Mouse (Mus musculus) adrenal gland, adult 2 months (tissue): ENCODE measurements around the gene Calcoco1. TPM values are rescaled to one million over a fixed set of nuclear protein-coding genes. Genes with fewer than 3 reads are reported as not detected.
A peak's percentile ranks its signal among the peaks of the same experiment; 100 is the strongest.

Source experiments
- DNase-seq: peaks from one replicate; pipeline ENCODE4 v3.0.0; 2021
- polyA plus RNA-seq: library from polyadenylated mRNA; depleted of rRNA; stranded (reverse); fragments of >200 nt; gene quantifications from 2 replicates; pipeline ENCODE4 v1.2.3, GENCODE M21; 2012
- total RNA-seq, 2 experiments: library from RNA; stranded (reverse); gene quantifications; 2 replicates each; pipeline ENCODE4 v1.2.3; 2021

Calcoco1 gene
- total and polyA plus RNA-seq, 3 experiments = 89.3 to 136 (median 93.4) TPM

DNA sequence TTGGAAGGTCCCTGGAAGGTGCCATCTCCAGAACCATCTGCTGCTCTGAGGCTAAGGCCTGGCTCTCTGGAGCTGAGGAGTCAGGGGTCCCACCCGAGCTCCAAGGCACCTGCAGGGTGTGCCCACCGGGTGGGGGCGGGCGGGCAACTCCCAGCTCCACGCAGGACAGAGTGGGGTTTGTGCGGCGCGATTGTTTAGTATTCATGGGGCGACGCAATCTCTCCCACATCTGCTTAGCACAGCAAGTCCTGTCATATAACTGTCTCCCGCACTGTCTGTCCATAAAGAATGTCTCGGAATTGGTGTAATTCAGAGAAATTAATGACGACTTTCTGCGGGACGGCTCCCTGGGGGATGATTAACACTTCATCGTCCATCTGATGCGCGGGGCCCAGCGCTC is 15.1 kb upstream of the Calcoco1 start:
- no peak for DNase-seq

- peak; percentile 15 for DNase-seq
Observed at GRCm38 (mm10) chr15:102736127-102736944, 14.4 kb upstream of the Calcoco1 start.

- DNase-seq = no peak
Observed at GRCm38 (mm10) chr15:102735031-102735430, 13.1 kb upstream of the Calcoco1 start.

DNA sequence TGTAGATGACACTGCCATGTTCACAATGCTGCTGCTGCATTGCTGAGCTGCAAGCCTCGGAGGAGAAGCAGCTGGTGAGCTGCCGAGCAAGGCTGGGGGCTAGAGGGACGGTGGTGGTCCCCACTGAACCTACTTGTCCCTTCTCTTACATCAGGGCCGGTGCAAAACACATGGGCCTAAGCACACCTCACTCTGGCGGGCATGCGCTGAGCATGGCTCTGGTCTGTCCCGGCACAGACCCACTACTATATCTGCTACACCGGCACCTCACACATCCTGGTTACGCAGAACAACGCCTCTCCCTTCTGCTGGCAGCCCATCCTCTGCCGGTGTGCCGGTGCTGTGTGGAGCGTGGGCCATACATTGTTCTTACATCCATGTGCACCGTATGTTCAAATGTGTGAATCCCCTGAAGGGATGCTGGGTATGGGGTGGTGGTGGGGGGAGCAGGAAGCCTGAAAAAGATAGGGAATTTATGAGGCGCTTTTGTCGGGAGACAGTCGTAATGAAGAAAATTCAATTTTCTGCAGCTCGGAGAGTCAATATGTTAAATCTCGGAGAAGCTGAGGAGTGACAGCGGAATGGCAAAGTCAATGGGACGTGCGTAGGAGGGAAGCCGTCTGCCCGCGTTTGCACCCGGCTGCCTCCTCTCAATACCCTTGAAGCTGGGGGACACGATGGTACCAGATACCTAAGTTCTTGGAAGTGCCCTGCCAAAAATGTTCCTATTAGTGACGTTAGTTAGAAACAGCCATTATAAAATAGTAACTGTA is 12.0 kb upstream of the Calcoco1 start:
- no peak for DNase-seq

DNA sequence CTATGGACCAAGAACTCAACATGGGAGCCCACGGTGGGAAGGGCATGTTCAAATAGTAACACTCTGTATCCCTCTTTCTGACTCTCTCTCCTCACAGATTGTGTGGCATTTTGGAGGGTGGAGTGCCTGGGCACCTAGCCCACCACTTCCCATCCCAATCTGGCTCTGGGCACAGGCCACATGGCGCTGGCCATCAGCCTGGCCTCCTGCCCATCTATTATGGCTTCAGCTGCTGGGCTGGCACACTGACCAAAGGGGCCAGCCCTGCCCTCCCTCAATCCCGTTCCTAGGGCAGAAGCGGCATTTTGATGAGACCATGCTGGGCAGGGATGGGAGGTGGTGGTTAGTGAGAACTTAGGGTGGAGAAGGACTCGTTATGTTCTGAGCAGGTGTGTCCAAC is 11.3 kb upstream of the Calcoco1 start:
- DNase-seq = no peak

DNA sequence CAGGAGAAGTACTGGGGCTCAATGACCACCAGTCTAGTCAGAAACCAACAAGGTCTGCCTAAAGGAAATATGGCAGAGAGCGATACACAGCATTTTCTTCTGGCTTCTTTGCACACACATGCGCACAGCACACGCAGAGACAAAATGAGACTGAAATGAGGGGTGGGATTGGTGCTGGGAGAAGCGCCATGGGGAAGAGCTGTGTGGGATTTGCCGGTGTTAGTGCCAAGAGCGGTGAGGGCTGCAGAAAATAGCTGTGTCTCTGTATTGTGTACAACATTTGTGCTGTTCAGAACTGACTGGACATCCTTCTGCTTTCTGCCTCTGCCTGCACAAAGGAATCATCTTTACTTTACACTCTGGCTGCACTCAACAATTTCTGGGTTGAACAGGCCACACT is 10.4 kb upstream of the Calcoco1 start:
- DNase-seq = no peak

GRCm38 (mm10) chr15:102727951-102728350 is 6.0 kb upstream of the Calcoco1 start:
- DNase-seq = no peak

GRCm38 (mm10) chr15:102723358-102724135 is 1.6 kb upstream of the Calcoco1 start:
- peak; percentile 59 for DNase-seq

DNA sequence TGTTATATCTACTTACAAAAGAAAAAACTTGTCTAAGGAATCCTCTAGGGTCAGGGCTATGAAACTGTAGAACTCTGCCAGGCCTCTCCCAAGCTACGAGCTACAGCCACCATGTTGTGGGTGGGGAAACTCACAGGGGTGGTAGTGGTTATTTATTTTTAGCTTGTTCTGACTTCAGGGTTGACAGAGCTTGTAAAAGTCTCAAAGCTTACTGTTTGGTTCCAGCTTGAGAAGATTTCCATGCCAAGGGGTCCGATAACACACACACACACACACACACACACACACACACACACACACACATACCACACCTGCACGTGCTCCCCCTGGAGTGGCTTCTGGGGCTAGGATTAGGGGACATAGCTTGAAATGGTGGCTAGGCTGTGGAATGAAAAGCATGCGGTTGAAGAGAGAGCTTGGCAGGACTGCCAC is 538 bp upstream of the Calcoco1 start:
- no peak for DNase-seq

DNA sequence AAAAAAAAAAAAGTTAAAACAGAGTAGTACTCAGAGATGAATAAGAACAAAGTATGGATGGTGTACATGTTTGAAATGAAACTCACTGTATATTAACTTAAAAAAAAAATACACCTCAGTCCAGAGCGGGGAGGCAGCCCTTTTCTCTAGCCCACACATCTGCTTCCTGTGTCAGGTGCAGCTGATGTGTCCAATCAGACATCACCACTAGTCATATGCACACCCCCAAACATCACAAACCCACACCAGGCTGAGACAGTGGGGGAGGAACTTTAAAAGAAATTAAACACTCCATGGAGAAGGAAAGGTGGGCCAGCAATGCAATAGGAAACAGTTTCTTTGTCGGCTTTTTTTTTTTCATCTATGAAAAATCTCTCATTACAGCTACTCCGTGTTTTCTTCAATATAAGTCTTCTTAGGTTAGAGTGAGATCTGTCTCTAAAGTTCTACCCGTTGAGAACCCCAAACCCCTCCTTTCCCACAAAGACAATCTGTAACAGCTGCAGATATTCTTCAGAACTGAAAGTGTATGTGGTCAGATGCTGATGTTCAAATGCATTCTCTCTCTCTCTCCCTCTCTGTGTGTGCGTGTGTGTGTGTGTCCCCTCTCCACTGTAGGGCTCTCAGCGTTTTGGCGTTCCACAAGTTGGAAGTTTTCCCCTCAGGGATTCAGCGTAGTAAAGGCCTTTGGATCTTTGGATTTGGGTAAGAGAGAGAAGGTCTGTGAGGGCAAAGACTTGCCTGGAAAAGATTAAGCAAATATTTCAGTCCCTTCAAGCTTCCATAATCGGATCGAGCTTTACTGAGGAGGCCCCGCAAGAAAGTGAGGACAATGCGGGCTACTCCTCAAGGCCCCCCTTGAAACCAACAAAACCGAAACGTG is 721 bp downstream of the Calcoco1 start:
- DNase-seq = no peak

DNA sequence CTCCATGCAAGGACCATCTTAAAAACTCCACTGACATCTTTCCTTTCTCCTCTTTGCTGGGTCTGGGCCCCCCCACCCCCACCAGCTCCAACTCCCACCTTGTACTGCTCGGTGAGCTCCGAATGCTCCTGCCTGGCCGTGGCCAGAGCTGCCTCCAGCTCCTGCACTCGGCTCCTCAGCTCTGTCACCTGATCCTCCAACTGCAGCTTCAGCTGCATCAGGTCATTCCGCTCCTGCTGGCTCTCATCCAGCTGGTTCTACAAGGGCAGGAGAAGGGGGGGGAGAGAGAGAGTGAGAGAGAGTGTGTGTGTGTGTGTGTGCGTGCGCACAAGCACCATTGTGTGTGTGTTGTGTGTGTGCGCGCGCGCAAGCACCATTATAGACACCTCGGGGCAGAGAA is 5.8 kb downstream of the Calcoco1 start:
- DNase-seq = peak; percentile 56

DNA sequence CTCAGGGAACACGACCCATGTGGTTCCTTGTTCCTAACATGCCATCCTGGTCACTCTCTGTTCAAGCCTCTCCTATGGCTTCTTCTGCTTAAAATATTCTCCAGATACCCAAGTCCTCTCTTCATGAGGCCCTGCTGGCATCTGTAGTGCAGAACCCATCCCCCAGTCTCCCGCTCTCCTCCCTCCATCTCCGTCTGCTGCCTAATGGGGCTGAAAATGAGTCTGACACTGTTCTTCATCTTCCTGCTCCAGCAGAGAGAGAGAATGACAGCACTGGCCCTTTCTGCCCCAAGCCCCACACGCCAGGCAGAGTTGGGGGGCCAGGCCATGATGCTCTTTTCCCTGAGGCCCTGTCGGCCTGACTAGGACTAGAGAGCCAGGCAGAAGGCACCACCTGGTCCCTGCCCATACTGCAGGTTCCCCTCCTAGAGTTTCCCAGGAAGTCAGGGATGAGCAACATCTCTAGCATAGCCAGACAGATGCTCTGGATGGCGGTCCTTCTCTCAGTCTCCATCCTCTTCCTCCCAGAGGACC is 14.2 kb downstream of the Calcoco1 start:
- no peak for DNase-seq

- DNase-seq = no peak
Observed at GRCm38 (mm10) chr15:102705923-102706503, 16.0 kb downstream of the Calcoco1 start.

- no peak for DNase-seq
Observed at GRCm38 (mm10) chr15:102705226-102705894, 16.6 kb downstream of the Calcoco1 start.

- no peak for DNase-seq
Observed at GRCm38 (mm10) chr15:102704806-102705205, 17.2 kb downstream of the Calcoco1 start.

GRCm38 (mm10) chr15:102702972-102703371 is 19.0 kb downstream of the Calcoco1 start:
- no peak for DNase-seq

DNA sequence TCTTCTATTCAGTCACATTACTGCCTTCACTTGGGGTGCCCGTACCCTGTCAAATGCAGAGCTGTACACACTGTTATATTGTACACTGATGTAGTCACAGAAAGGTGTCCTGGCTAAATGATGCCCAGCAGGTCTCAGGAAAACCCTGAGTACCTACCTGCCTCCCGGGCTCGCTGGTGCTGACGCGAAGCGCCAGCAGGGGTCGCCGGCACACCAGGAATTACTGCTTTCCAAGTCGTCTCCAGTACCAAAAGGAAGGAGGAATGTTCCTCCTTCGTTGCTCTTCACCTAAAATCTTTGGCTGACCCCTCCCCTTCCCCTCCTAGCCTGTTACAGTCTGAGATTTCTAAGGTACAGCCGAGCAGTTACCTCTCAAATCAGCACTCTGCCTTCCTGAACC is 23.8 kb downstream of the Calcoco1 start:
- peak; percentile 83 for DNase-seq

DNA sequence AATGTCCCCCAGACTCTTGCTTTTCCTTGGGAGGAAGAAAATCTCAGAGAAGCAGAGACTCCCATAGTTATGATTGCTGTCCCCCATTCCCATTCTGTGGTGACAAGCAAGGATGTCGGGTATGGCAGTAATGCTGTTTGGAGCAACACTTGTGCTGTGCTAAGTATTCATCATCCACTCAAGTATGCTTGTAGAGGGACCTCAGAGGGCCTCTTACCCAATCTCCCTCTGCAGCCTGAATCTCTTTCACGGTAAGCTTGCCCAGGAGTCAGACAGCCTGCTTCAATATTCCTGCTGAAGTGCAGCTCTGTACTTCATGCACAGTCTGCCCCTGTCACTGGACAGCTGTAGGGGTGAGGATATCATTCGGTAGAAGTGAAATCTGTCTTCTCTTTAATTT is 25.1 kb downstream of the Calcoco1 start:
- no peak for DNase-seq

DNA sequence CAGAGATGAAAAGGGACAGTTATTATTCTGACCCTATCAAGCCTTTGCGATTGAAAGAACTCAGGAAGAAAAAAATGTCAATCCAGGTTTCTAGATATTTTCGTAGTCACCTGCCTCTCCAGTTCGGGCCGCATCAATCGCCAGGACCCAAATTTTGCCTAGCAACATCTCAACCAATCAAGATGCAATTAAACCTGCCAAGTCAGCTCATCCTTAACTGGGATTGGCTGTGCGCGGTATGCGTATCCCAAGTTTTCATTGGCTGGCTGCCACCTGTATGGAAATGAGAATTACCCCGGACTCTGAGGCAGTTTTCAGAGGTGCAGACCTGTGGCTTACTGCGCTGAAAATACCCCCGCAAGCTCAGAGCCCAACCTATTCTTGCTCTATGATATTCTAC is 28.4 kb downstream of the Calcoco1 start:
- peak; percentile 81 for DNase-seq

- peak; percentile 70 for DNase-seq
Observed at GRCm38 (mm10) chr15:102692991-102693411, 29.0 kb downstream of the Calcoco1 start.
